Mouse (Mus musculus) cortical plate, adult 2 months (tissue): ENCODE data around the gene Cacna1f.

Experiments used
- CTCF ChIP-seq: fragments of 200-500 bp; IDR thresholded peaks from 2 replicates; pipeline ENCODE4 v1.5.1; 2011; ENCODE audit warnings: mild to moderate bottlenecking, control low read depth, low read length; ENCODE audit not compliant: insufficient read depth; ENCODE audit errors: extremely low read depth
- POLR2A ChIP-seq: fragments of 200-500 bp; IDR thresholded peaks from 2 replicates; pipeline ENCODE4 v1.6.1; 2011; ENCODE audit warnings: mild to moderate bottlenecking, low read length, control low read depth; ENCODE audit not compliant: insufficient read depth; ENCODE audit errors: extremely low read depth

GRCm38 (mm10) chrX:7574885-7575231, 32.0 kb upstream of the Cacna1f start:
- TF ChIP-seq POLR2A (no peak), CTCF (no peak)
